Mouse (Mus musculus): Measurements from ENCODE around the gene Sp8. TPM values are rescaled to one million over a fixed set of nuclear protein-coding genes. Genes with fewer than 3 reads are reported as not detected.

Sp8 gene
- total RNA-seq (2021) (not detected), polyA plus RNA-seq (2012; rRNA removed) (not detected in 2 replicates)
- long read RNA-seq: 0 reads

- DNase-seq: no peak
These were observed at the start of gene Sp8 for GRCm38 (mm10) chr12:118846221-118846620. TSS of gene Sp8 (plus strand) at chr12:118846329.

- no peak for DNase-seq
These were observed 34.7 kb upstream of the Sp8 start for GRCm38 (mm10) chr12:118811328-118811961.

DNA sequence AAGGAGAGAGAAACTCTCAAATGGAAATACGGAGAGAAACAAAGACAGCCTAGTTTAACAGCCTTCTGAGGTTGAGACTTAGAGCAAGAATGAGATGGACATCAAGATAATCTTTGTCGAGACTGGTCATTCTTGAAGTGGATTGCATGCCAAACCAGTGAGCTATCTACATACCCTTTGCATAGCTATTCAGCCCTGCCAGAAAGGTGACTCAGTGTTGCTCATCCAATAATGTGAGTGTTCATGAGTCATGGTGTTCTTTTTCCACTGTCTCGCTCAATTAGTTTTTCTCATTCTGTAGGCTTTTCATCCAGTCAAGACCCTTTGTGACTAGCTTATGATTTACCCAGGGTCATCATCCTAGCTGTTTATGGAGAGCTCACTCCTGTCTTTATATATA is 31.6 kb upstream of the Sp8 start:
- peak; percentile 43 for DNase-seq

- no peak for DNase-seq
These were observed 30.0 kb upstream of the Sp8 start for GRCm38 (mm10) chr12:118816156-118816555.

- no peak for DNase-seq
These were observed 16.2 kb upstream of the Sp8 start for GRCm38 (mm10) chr12:118829881-118830280.

GRCm38 (mm10) chr12:118836411-118837341 is 9.5 kb upstream of the Sp8 start:
- peak; percentile 63 for DNase-seq

- no peak for DNase-seq
These were observed 8.8 kb upstream of the Sp8 start for GRCm38 (mm10) chr12:118837361-118837760.

DNA sequence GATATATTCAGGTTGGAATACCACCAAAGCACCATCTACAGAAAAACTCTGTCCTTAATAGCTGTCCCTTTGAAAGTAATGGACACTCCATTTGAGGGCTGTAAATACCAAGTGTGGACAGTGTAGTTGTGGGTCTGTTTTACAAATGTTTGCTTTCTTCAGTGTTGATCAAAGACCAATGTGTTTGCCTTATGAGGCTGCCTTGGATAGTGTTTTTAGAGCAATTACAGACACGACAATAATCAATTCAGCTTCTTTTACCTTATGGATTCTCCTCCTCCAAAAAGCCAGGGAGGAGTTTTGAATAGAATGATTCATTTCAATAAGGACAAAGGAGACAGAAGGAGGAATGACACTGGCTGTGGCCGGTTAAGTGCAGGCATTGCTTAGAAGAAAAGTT is 7.9 kb upstream of the Sp8 start:
- DNase-seq: no peak

GRCm38 (mm10) chr12:118839398-118839797 is 6.7 kb upstream of the Sp8 start:
- DNase-seq: no peak

DNA sequence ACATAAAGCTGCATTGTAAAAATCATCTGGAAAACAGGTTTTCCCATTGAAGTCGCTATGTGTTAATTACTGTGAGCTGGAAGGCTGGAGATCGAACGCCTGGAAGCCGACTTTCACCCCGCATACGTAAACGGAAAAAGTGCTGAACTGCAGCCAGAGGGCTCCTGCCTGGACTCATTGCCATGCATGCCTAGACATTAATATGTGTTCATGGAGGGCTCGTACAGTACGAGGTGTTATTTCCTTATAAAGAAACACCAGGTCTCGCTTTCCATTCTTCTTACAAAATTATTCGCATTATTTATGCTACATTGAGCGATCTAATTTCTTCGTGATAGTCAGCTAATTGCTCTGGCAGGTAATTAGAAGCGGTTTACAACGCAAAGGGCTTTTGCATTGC is 5.8 kb upstream of the Sp8 start:
- no peak for DNase-seq

GRCm38 (mm10) chr12:118840861-118841260 is 5.3 kb upstream of the Sp8 start:
- no peak for DNase-seq

DNA sequence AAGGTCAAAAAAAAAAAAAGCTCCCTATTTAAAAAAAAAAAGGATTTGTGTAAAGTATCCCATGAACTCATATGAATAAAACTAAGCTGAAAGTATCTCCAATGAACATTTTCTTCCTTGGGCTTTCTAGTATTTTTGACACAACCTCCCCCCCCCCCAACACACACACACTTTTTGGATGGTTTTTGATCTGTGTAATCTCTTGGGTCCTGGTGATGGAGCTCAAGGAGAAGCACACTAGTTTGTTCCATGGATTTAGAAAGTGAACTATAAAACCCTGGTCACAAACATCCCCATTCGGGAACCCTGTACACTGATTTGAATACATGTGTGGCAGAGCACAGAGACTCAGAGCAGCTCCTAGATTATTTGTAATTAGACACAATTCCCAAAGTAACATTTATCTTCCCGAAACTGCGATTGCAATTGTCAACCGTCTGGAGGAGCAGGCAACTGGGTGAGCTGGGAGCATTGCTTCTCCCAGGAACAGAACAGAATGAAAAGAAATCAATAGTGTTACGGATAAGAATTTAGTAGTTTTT is 4.7 kb upstream of the Sp8 start:
- no peak for DNase-seq

- DNase-seq: no peak
These were observed 4.1 kb upstream of the Sp8 start for GRCm38 (mm10) chr12:118841971-118842550.

DNA sequence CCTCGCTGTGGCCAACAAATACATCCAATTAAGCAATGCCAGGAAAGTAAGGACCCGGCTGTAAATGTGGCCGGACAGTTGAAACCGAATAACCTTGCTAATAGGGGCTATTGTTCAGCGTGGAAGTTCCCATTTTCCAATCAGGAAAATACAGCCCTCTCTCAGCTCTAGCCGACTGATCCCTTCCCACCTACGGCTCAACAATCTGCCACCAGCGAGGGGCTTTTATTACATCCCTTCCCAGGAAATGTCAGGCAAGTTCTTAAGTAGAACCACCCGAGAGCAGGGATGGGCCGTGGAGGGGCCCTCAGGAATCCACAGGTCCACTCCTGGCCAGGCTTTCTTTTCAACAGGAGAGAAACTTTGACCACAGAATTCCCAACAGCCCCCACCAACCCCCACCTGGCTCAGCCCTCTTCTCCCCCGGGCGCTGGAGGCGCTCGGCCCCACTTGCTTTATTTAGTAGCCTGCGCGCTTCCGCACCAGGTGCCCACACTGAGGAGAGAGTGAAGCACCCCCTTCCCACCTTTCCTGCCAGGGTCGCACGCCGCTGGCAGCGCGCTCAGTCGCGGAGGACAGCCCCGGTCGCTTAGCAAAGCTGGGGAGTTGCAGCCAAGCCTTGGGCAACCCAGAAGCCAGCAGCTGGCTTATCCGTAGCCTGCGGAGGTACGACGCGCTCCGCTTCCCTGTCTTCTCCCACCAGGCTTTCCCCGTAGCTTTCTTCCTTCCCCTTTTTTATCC is 3.3 kb upstream of the Sp8 start:
- DNase-seq: no peak

GRCm38 (mm10) chr12:118844111-118844510 is 2.0 kb upstream of the Sp8 start:
- DNase-seq: no peak

DNA sequence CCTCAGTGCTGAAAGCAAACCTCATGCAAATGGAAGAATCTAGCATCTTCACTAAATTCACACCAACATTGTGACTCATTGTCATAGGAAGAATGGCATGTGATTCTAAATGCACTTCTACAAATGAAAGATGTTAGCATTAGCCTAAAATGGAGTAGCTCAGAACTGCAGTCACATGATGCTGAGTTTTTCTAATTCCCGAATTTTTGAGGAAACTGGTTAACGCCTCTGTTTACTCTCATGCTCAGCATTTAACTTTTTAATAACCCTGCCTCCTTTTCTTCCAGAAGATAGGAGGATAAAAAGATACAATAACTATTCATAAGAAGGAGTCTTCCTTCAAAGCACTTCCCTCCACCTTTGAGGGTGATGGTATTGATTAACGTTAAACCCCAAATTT is 1.3 kb upstream of the Sp8 start:
- no peak for DNase-seq

DNA sequence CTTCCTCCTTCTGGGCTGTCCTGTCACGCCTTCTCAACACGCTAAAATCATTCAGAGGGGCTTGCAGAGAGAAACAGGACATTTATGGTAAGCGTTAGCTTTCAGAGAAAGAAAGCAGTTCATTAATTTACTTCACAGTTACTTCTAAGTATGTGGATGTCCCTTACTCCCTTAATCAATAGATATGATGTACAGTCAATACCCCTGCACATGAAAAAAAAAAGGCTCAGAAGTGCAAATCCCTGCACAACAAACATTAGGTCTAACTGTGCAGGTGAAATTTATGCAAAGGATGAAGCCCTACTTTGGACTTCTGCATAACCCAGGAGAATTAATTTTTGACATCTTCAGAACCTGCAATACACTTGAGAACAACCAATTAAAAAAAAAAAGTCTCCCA is 778 bp upstream of the Sp8 start:
- DNase-seq: no peak

- DNase-seq: peak; percentile 60
These were observed 656 bp downstream of the Sp8 start for GRCm38 (mm10) chr12:118846649-118847321.

GRCm38 (mm10) chr12:118847381-118847780 is 1.3 kb downstream of the Sp8 start:
- DNase-seq: no peak

GRCm38 (mm10) chr12:118847861-118848495 is 1.8 kb downstream of the Sp8 start:
- peak; percentile 10 for DNase-seq
